Mouse (Mus musculus): ENCODE results near the gene Vwa8.

DNA sequence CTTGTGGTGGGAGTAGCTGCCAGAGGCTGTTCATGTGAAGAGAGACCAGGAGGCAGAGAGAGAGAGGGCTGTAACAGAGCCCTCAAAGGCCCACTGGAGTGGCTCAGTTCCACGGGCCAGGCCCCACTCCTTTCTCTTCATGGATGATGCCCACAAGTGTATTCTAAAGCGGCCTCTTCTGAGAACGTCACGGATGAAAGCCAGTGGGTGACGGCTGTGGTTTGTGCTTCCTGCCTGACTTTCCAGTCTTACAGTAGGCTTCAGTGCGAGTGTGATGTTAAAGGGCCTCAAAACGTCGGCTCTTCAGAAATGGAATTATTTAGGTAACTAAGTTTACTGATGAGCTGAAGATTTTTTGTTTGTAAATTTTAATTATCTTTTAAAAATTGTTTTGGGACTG, 65.3 kb downstream of the Vwa8 start:
- no peak for TF ChIP-seq POU5F1 (IDR thresholded peaks at IDR 0.05; ENCODE audit: borderline replicate concordance, low read length)
- TF ChIP-seq CTCF (conservative IDR thresholded peaks at IDR 0.05; ENCODE audit: low read length) = no peak
